Mouse (Mus musculus): ENCODE data around the gene Kif2c. TPM values are rescaled to one million over a fixed set of nuclear protein-coding genes. Genes with fewer than 3 reads are reported as not detected.

Kif2c gene
- polyA plus RNA-seq, 1 experiment from 2014 or later, result 125 TPM

DNA sequence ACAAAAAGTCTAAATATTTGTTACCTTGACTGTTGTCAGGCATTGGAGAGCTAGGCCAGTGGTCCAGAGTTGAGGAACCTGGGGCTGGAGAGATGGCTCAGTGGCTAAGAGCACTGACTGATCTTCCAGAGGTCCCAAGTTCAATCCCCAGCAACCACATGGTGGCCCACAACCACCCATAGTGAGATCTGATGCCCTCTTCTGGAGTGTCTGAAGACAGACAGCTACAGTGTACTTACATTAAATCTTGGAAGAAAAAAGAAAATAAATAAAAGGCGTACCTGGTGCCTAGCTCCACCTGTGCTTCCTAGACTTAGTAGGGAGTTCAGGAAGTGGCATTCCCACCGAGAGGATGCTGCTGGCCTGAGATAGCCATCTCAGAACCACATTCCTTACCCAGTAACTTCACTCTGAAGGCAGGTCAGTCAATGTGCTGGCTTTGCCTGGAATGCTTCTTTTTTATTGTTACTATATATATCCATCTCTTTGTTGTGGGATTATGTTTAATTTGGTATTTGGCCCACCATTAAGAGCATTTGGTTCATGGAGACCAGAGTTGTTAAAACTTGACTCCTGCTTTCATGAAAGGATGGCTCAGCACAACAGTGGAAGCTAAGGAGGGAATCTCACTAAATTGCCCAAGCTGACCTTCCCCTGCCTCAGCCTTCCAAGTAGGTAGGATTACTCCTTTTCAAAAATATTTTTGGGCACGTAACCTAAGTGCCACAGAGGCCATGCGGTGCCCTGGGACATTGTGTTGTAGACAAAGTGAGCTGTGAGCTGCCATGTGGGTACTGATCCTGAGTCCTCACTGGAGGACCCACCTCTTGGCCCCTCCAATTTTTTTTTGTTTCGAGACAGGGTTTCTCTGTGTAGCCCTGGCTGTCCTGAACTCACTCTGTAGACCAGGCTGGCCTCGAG is 32.9 kb downstream of the Kif2c start:
- Histone ChIP-seq H3K4me1 (ENCODE audit: control insufficient read depth, insufficient read depth, low read length) (no peaks in the 10 kb centered on the region), H3K4me3 (ENCODE audit: low read depth, low read length) (no peak overlapping the region), H3K27ac (replicated peaks; ENCODE audit: low read depth, low read length) (no peak overlapping the region), H3K9ac (ENCODE audit: low read length) (no peak overlapping the region), H3K36me3 (ENCODE audit: control insufficient read depth, insufficient read depth, low read length) (peaks cover 37% of the 10 kb centered on the region), H3K4me2 (ENCODE audit: low read depth, severe bottlenecking) (no peak overlapping the region), H3K9me3 (ENCODE audit: control insufficient read depth, low read length) (no peaks in the 10 kb centered on the region), H3K27me3 (ENCODE audit: control insufficient read depth, insufficient read depth, low read length) (no peaks in the 10 kb centered on the region)
- DNase-seq (ENCODE audit: low spot score), result no peak
- 73% methylated on average over 6 of the region's 6 CpGs for WGBS
- no peak for ATAC-seq (ENCODE audit: insufficient number of reproducible peaks, low FRiP score, low TSS enrichment, low read depth)

- Histone ChIP-seq H3K4me2 (ENCODE audit: low read depth, severe bottlenecking) (no peak overlapping the region), H3K4me3 (ENCODE audit: low read depth, low read length) (no peak overlapping the region), H3K4me1 (ENCODE audit: control insufficient read depth, insufficient read depth, low read length) (no peaks in the 10 kb centered on the region), H3K9me3 (ENCODE audit: control insufficient read depth, low read length) (no peaks in the 10 kb centered on the region), H3K36me3 (ENCODE audit: control insufficient read depth, insufficient read depth, low read length) (peaks cover 30% of the 10 kb centered on the region), H3K9ac (ENCODE audit: low read length) (no peak overlapping the region), H3K27me3 (ENCODE audit: control insufficient read depth, insufficient read depth, low read length) (no peaks in the 10 kb centered on the region), H3K27ac (replicated peaks; ENCODE audit: low read depth, low read length) (no peak overlapping the region)
- DNase-seq (ENCODE audit: low spot score), result no peak
- WGBS, result 73% methylated on average over 24 of the region's 24 CpGs
- no peak for ATAC-seq (ENCODE audit: insufficient number of reproducible peaks, low FRiP score, low TSS enrichment, low read depth)
Observed at GRCm38 (mm10) chr4:117148815-117149214, 33.6 kb downstream of the Kif2c start.

DNA sequence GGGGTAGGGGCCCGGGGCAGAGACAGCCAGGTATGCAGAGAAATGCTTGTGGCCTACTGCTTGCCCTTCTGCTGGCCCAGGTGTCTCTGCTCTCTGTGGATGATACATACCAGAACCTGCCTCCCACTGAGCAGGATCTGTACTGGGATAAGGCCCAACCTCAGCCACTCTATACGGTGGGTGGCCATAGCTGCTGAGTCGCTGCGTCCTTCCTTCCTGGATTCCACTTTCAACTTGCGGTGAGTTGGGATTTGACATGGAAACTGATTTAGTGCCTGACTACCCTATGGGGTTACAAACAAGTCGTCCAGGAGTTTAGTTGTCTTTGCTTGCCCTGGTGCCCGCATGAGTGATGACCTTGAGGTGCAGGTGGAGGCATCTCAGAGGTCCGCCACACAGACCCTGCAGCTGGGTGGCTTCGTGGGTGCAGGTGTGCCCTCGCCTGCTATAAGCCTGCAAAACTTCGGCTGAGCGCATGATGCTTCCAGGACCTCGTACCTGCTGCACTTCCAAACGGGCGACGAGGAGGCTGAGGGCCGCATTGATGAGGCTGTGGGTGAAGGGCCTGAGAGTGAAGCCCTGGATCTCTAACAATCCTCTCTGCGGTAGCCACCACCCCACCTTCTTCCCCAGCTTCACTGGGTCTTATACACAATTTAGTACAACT is 34.3 kb downstream of the Kif2c start:
- WGBS, result 85% methylated on average over 18 of the region's 18 CpGs
- no peak overlapping the region for H3K4me3 ChIP-seq (ENCODE audit: low read depth, low read length)
- no peaks in the 10 kb centered on the region for H3K4me1 ChIP-seq (ENCODE audit: control insufficient read depth, insufficient read depth, low read length)
- H3K27ac ChIP-seq (replicated peaks; ENCODE audit: low read depth, low read length), result no peak overlapping the region
- no peak for ATAC-seq (ENCODE audit: insufficient number of reproducible peaks, low FRiP score, low TSS enrichment, low read depth)
- H3K36me3 ChIP-seq (ENCODE audit: control insufficient read depth, insufficient read depth, low read length), result peaks cover 25% of the 10 kb centered on the region
- H3K27me3 ChIP-seq (ENCODE audit: control insufficient read depth, insufficient read depth, low read length), result no peaks in the 10 kb centered on the region
- H3K9ac ChIP-seq (ENCODE audit: low read length), result no peak overlapping the region
- H3K9me3 ChIP-seq (ENCODE audit: control insufficient read depth, low read length), result no peaks in the 10 kb centered on the region
- H3K4me2 ChIP-seq (ENCODE audit: low read depth, severe bottlenecking), result no peak overlapping the region
- DNase-seq (ENCODE audit: low spot score), result no peak

DNA sequence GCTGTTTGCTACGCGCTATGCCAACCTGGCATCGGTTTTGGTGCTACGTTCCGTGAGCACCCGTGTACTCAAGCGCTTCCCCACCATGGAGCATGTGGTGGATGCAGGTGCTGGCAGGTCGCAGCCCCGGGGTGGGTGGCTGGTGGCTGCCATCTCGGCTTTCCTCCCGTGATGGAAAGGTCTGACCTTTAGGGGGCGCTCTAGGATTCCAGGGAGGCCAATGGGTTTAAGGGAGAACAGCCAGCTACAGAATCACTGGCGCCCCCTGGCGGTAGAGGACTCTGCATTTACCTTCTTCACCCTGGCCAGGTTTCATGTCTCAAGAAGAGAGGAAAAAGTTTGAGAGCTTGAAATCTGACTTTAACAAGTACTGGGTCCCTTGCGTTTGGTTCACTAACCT is 36.3 kb downstream of the Kif2c start:
- WGBS, result 33% methylated on average over 15 of the region's 15 CpGs
- DNase-seq (ENCODE audit: low spot score), result peak; percentile 92
- Histone ChIP-seq H3K4me1 (ENCODE audit: control insufficient read depth, insufficient read depth, low read length) (no peaks in the 10 kb centered on the region), H3K36me3 (ENCODE audit: control insufficient read depth, insufficient read depth, low read length) (peaks cover 9% of the 10 kb centered on the region), H3K27me3 (ENCODE audit: control insufficient read depth, insufficient read depth, low read length) (no peaks in the 10 kb centered on the region), H3K9ac (ENCODE audit: low read length) (no peak overlapping the region), H3K27ac (replicated peaks; ENCODE audit: low read depth, low read length) (no peak overlapping the region), H3K9me3 (ENCODE audit: control insufficient read depth, low read length) (no peaks in the 10 kb centered on the region), H3K4me3 (ENCODE audit: low read depth, low read length) (no peak overlapping the region), H3K4me2 (ENCODE audit: low read depth, severe bottlenecking) (no peak overlapping the region)
- no peak for ATAC-seq (ENCODE audit: insufficient number of reproducible peaks, low FRiP score, low TSS enrichment, low read depth)

- WGBS, result 90% methylated on average over 13 of the region's 13 CpGs
- no peaks in the 10 kb centered on the region for H3K4me1 ChIP-seq (ENCODE audit: control insufficient read depth, insufficient read depth, low read length)
- no peaks in the 10 kb centered on the region for H3K9me3 ChIP-seq (ENCODE audit: control insufficient read depth, low read length)
- DNase-seq (ENCODE audit: low spot score), result no peak
- no peak overlapping the region for H3K27ac ChIP-seq (replicated peaks; ENCODE audit: low read depth, low read length)
- H3K4me2 ChIP-seq (ENCODE audit: low read depth, severe bottlenecking), result no peak overlapping the region
- no peak for ATAC-seq (ENCODE audit: insufficient number of reproducible peaks, low FRiP score, low TSS enrichment, low read depth)
- no peak overlapping the region for H3K9ac ChIP-seq (ENCODE audit: low read length)
- no peak overlapping the region for H3K4me3 ChIP-seq (ENCODE audit: low read depth, low read length)
- peaks cover 2% of the 10 kb centered on the region; the same call in 1 of the 2 replicates for H3K36me3 ChIP-seq (ENCODE audit: control insufficient read depth, insufficient read depth, low read length)
- H3K27me3 ChIP-seq (ENCODE audit: control insufficient read depth, insufficient read depth, low read length), result no peaks in the 10 kb centered on the region
Observed at GRCm38 (mm10) chr4:117145248-117145647, 37.2 kb downstream of the Kif2c start.

DNA sequence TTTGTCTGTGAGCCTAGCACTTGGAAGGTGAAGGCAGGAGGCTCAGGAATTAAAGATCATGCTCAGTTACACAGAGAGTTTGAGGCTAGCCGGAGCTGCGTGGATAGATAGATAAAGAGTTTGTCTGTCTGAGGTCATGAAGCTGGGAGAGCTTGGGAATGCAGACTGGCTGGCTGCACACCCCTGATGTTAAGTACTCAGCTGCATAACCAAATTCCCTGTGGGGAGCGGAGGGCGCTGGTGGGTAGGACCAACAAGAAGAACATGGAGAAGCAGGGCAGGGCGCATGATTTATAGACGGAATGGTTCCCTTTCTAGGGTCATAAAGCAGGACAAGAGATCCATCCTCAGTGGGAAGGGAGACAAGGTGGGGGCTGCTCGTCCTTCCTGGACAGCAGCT is 39.4 kb downstream of the Kif2c start:
- DNase-seq (ENCODE audit: low spot score) (no peak), ATAC-seq (ENCODE audit: insufficient number of reproducible peaks, low FRiP score, low TSS enrichment, low read depth) (no peak)
- no peak overlapping the region for H3K9ac ChIP-seq (ENCODE audit: low read length)
- H3K36me3 ChIP-seq (ENCODE audit: control insufficient read depth, insufficient read depth, low read length), result no peaks in the 10 kb centered on the region
- H3K27ac ChIP-seq (replicated peaks; ENCODE audit: low read depth, low read length), result no peak overlapping the region
- 59% methylated on average over 7 of the region's 7 CpGs for WGBS
- H3K9me3 ChIP-seq (ENCODE audit: control insufficient read depth, low read length), result no peaks in the 10 kb centered on the region
- no peaks in the 10 kb centered on the region for H3K27me3 ChIP-seq (ENCODE audit: control insufficient read depth, insufficient read depth, low read length)
- no peak overlapping the region for H3K4me2 ChIP-seq (ENCODE audit: low read depth, severe bottlenecking)
- H3K4me1 ChIP-seq (ENCODE audit: control insufficient read depth, insufficient read depth, low read length), result no peaks in the 10 kb centered on the region
- H3K4me3 ChIP-seq (ENCODE audit: low read depth, low read length), result no peak overlapping the region

DNA sequence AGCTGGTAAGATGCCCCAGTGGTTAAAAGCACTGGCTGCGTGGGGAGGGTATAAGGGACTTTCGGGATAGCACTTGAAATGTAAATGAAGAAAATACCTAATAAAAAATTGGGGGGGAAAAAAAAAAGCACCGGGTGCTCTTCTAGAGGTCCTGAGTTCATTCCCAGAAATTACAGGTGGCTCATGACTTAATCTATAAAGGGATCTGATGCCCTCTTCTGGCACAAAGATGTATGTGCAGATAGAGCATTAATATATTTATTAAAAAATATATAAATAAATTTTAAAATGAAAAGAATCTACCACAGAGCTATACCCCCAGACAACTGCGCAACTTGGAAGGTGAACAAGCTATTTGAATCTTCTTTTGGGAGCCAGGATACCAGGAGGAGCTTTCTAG is 41.8 kb downstream of the Kif2c start:
- Histone ChIP-seq H3K27me3 (ENCODE audit: control insufficient read depth, insufficient read depth, low read length) (no peaks in the 10 kb centered on the region), H3K9me3 (ENCODE audit: control insufficient read depth, low read length) (no peaks in the 10 kb centered on the region), H3K9ac (ENCODE audit: low read length) (no peak overlapping the region), H3K4me1 (ENCODE audit: control insufficient read depth, insufficient read depth, low read length) (no peaks in the 10 kb centered on the region), H3K4me2 (ENCODE audit: low read depth, severe bottlenecking) (no peak overlapping the region), H3K4me3 (ENCODE audit: low read depth, low read length) (no peak overlapping the region), H3K36me3 (ENCODE audit: control insufficient read depth, insufficient read depth, low read length) (no peaks in the 10 kb centered on the region), H3K27ac (replicated peaks; ENCODE audit: low read depth, low read length) (no peak overlapping the region)
- 36% methylated on average over 4 of the region's 4 CpGs for WGBS
- ATAC-seq (ENCODE audit: insufficient number of reproducible peaks, low FRiP score, low TSS enrichment, low read depth), result no peak
- DNase-seq (ENCODE audit: low spot score), result no peak

GRCm38 (mm10) chr4:117139217-117139612 is 43.2 kb downstream of the Kif2c start:
- no peak overlapping the region for H3K4me3 ChIP-seq (ENCODE audit: low read depth, low read length)
- no peak overlapping the region for H3K27ac ChIP-seq (replicated peaks; ENCODE audit: low read depth, low read length)
- no peaks in the 10 kb centered on the region for H3K4me1 ChIP-seq (ENCODE audit: control insufficient read depth, insufficient read depth, low read length)
- H3K27me3 ChIP-seq (ENCODE audit: control insufficient read depth, insufficient read depth, low read length), result no peaks in the 10 kb centered on the region
- no peak overlapping the region for H3K9ac ChIP-seq (ENCODE audit: low read length)
- H3K4me2 ChIP-seq (ENCODE audit: low read depth, severe bottlenecking), result no peak overlapping the region
- WGBS, result 6% methylated on average over 2 of the region's 2 CpGs
- DNase-seq (ENCODE audit: low spot score) (no peak), ATAC-seq (ENCODE audit: insufficient number of reproducible peaks, low FRiP score, low TSS enrichment, low read depth) (no peak)
- H3K9me3 ChIP-seq (ENCODE audit: control insufficient read depth, low read length), result no peaks in the 10 kb centered on the region
- no peaks in the 10 kb centered on the region for H3K36me3 ChIP-seq (ENCODE audit: control insufficient read depth, insufficient read depth, low read length)

Data from limb, embryonic 11.5 days (tissue).